Mouse (Mus musculus) CD4-positive helper T cell, adult 2 months (primary cell): ENCODE measurements around the gene Psd4.
A peak's percentile ranks its signal among the peaks of the same experiment; 100 is the strongest.

Source experiments
- DNase-seq: peaks from one replicate; pipeline ENCODE4 v3.0.0-alpha.2; 2012; ENCODE audit warnings: low read depth, missing footprints, low spot score

The Psd4 gene

DNA sequence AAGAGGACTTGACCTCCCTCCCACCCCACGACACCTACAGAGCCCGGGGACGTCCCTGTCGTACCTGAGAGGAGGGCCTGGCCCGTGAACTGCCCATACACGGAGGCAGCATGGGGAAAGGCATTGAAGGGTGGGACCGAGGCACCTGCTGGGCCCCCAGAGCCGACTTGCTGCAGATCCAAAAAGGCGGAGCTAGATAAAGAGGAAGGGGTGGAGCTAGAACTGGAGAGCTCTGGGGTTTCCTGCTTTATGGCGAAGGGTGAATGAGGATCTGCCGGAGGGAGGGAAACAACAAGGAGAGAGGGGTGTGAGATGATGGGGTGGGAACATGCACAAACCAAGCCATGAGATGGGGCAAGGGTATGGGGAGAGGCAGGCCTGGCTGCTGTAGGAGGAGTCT, 68.3 kb downstream of the Psd4 start:
- DNase-seq = no peak

DNA sequence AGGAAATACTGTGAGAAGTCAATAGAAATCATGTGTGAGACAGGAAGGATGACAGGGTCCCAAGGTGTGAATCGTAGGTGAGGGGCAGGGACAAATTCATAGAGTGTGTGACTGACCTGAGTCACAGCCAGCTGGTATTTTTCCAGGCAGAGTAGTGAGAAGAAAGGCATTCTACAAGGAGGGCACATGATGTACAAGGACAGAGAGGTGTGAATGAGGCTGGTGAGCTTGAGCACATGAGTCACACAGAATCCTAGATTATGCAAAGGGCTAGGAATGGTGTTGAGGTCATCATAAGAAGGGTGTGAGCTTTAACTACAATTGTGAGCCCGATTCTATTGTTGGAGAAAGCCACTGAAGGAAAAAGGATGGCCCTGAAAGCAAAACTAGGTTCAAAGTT, 72.7 kb downstream of the Psd4 start:
- no peak for DNase-seq

DNA sequence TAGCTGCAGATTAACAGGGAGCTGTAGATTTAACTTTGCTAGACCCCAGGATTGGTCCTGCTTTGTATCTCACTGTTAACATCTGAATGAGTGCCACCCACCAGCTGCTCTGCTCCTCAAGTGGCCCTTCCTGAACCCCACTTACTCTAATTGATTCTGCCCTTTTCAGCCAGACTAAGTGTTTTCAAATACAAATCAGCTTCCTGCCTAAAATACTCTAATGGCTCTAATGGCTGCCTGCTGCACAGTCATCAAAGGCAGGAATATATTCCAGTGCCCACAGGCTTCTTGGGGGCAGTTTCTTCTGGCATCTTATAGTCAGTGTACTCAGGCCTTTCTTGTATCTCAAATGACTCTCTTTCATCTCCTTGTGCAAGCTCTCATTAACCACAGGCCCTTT, 74.5 kb downstream of the Psd4 start:
- no peak for DNase-seq

DNA sequence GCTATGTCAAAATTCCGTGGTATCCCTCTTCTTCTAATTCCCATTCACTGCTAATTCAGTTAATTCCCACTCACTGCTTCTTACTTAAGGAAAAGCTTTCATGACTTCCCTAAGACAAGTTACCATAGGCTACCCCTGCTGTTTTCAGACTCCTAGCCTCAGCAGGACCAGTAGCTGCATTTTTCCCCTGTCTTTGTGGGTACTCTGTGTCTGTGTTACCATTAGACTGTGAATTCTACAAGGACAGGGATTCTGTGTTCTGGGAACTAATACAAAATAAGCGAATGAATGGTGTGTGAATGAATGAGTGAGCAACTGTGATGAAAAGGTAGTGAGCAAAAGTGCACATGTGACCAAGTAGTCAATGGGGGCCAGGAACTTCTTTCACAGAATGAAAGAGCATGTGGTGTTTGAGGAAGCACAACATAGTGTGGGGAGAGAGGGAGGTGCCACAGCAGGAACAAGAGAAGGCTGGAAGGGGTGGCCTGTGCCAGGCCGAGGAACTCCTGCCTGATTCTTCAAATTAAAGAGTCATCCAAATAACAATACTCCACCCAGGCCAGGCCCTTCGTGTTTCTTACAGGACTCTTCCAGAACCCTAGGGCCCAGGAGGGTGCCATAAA, 75.0 kb downstream of the Psd4 start:
- DNase-seq = no peak

DNA sequence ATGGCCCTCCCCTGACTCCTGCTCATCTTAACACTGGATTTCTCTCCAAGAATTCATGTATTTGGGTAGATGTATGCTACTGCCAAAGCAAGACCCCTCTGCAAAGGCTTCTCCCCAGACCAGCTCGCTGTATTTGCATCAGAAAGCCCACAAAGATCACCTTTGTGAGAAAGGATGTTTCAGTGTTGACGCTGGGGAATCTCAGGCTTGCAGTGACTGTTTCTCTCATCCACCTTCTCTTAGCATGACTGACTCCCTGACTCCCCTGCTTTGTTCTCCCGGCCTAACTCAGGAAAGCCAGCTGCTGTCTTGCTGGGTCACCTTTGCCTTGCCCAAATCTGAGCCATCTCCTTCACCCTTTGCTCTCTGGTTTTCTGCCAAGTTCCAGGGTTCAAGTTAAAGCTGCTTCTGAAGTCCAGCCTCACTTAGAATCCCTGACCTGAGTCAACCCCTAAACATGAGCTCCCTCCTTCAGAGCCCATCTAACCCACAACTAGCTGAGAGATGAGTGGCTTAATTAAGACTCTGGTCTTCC, 75.9 kb downstream of the Psd4 start:
- no peak for DNase-seq

DNA sequence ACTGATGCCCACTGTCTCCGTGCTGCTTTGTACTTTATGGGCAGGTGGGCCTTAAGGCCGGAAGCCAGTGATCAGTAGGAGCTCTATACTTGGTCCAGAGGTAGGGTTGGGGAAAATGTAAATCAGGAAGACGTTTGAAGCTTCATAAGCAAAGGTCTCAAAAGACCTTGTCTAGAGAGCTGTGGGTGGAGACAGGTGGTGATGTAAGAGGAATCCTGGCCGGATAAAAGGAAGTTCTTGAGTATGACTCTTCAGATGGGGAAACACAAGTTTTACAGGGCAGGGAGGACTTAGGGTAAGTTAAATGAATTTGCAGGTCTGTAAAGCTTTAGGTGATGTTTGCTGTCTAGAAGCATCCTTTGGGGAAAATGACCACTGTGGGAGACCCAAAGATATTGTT, 81.7 kb downstream of the Psd4 start:
- no peak for DNase-seq

DNA sequence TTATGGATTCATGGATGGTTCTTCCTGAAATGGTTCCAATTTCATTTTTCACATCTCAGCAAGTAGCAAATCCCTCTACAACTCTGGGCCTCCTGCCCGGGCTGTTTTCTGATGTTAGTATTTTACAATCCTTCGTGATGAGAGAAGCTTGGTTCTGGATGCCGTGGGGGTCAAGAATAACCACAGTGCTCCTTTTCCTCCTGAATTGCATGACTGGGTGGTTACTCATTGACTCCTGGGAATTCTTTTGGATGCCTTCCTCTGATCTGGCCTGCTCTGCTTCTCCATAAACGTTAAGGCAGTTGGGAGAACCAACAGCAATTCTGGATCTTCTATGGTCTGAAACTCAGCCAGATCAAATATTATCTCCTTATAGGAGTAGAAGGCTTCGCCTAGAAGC, 85.8 kb downstream of the Psd4 start:
- no peak for DNase-seq

DNA sequence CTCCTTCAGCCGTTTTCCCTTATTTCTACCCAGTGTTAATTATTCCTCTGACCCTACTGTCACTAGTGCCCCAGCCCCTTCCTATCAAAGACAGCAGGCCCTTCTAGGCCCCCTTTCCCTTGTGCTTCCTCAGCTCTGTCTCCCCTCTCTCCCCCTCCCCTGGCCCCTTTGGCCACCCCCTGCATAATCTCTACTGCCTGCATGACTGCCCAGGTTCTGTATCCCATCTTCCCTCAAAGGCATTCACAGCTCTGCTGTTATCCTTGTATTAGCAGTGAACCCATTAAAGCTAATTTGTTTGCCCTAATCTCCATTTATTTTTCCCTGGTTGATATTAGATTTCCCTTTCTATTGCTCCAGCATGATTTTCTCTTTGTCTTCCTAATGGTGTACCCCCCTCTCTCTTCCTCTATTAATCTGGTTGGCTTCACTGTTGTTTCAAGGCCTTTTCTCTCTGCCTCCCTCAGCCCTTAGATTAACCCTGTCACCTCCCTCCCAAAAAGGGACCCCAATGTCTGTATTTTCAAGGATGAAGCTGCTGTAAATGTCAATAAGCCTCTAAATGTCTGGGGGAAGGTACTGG, 87.1 kb downstream of the Psd4 start:
- no peak for DNase-seq

DNA sequence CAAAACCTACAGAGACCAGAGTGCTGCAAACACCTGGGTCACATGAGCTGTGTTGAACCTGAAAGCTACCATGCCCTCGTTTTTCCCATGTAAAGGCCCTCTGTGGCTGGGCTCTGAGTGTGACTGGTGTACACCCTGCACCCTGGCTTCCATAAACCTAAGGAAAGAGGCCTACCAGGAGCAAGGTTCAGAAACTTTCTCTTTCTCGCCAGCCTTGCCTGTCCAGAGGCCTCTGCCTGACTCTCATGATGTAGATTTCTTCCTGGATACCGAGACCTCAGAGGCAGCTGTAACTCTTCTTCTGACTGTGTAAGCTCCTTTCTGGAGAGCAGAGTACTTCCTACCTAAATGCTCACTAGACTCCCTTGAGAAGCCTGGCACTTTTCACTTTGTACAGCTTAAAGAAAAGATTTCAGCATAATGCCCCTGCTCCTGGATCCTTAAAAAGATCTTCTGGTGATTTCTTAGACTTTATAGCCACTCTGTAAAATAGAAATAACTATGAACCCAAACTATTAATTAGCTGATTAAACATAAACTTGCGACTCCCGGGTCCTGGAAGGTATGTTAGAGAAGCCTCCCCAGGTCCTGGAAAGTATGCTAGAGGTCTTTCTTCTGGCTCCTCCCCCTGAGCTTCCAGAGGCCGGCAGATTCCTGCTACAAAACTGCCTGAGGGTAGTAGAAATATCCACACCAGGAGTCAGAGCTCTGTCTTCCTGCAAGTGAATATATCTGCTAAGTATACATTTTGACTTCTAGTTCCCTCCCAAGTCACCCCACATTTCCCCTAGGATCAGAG, 87.9 kb downstream of the Psd4 start:
- no peak for DNase-seq

DNA sequence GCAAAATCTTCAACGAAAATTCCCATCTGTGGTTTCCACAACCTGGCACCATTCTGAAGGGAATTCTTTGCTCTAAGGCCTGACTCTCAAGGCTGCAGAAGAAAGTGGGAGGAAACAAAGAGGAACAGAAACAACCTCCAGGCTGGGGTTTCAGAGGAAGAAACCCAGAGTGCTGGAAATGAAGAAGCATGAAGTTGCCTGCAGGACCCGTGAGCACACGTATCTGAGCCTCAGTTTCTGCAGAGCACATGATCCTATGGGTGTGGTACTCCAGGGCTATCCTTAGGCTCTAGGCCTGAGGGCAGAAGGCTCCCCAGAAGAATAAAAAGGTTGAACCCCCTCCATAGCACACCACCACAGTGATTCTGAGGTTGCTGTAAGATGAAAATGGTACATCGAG, 89.5 kb downstream of the Psd4 start:
- no peak for DNase-seq

DNA sequence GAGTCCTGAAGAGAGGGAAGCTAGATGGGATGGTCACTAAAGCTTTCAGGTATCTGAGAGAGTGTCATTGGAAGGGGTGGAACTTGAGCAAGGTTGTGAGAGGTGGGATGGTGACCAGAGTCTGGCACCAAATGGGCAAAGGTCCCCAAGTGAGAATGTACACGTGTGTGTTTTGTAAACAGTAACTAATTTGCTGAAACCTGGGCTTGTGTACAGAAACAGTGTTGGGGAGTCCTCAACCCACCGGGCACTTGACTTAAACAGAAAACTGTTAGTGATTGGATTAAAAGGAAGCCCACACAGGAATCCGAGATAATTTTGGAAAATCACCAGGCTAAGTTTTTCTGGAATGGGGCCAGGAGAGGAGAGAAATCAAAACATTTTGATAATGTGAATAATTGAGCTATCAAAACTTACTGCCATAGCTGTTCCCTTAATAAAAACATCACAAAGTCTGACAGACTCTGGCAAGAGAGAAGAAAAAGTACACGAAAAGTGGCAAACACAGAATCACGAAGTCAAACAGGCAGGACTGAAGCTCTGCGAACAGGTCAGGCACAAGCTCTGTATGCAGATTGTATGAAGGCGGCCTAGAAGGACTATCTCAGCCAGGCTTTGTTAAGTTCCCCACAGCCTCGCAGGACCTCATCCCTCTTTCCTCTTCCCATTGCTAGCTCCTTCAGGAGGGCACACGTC, 92.9 kb downstream of the Psd4 start:
- DNase-seq = no peak

DNA sequence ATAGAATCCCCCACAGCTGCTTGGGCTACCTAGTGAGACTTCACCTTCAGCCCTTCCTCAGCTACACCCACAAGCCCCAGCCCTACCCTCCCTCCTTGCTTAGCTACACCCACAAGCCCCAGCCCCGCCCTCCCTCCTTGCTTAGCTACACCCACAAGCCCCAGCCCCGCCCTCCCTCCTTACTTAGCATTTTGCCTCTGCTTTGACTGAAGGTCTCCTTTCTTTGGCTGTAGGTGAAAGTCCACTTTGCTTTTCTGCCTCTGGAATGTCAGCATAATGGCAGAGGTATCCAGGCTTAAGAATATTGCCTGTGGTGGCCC, 93.4 kb downstream of the Psd4 start:
- DNase-seq = peak; percentile 3
